Mouse (Mus musculus) C2C12 (cell line): ENCODE results near the gene Itgb3.

ENCODE experiments used
- CEBPB ChIP-seq: IDR thresholded peaks from one replicate; pipeline ENCODE4 v1.6.1; 2011; ENCODE audit warnings: low read depth, mild to moderate bottlenecking, control low read depth, moderate library complexity
- CTCF ChIP-seq: IDR thresholded peaks from one replicate; pipeline ENCODE4 v1.5.1; 2011; ENCODE audit not compliant: control insufficient read depth, insufficient read depth, insufficient read length
- FOSL1 ChIP-seq: IDR thresholded peaks from one replicate; pipeline ENCODE4 v1.8.0; 2011; ENCODE audit warnings: mild to moderate bottlenecking, low read length; ENCODE audit not compliant: poor library complexity, insufficient read depth, severe bottlenecking
- MAX ChIP-seq: IDR thresholded peaks from one replicate; pipeline ENCODE4 v1.6.1; 2011; ENCODE audit warnings: mild to moderate bottlenecking, control low read depth
- MYOG ChIP-seq: IDR thresholded peaks from one replicate; pipeline ENCODE4 v1.6.1; 2011; ENCODE audit not compliant: control insufficient read depth, insufficient read length; ENCODE audit errors: extremely low read depth
- USF1 ChIP-seq: IDR thresholded peaks from one replicate; pipeline ENCODE4 v1.6.1; 2011; ENCODE audit warnings: low read depth, mild to moderate bottlenecking, control low read depth, moderate library complexity

GRCm38 (mm10) chr11:104572566-104572965, 35.2 kb upstream of the Itgb3 start:
- TF ChIP-seq CTCF: no peak
- TF ChIP-seq MYOG: no peak
- TF ChIP-seq USF1: no peak
- no peak for TF ChIP-seq FOSL1
- no peak for TF ChIP-seq MAX
- no peak for TF ChIP-seq CEBPB
